Mouse (Mus musculus) heart, postnatal 0 days (tissue): Measurements from ENCODE around the gene Nlrp9b.

Experiments
- CTCF ChIP-seq: IDR thresholded peaks from 2 replicates; pipeline ENCODE4 v1.5.1; 2016; ENCODE audit warnings: antibody characterized with exemption, control low read depth, low read depth
- EP300 ChIP-seq: IDR thresholded peaks from 2 replicates; pipeline ENCODE4 v1.6.1; 2016; ENCODE audit warnings: antibody characterized with exemption, low read depth

DNA sequence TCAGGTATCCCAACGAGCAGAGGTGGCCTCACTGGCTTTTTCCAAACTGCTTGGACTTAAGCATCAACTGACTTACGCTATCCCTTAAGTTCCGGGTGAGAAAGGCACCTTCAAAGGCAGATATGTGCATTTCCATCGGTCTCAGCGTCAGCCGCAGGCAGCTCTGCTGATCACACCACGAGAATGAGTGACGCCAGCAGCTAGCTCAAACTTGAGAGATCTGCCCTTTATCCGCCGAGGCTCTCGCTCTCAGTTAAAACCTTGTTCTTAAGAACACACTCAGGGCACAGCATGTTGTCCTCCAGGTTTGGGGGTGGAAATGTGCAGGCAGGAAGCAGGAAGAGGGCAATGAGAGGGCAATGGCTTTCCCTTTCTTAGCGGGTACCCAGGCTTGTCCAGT is 42.3 kb upstream of the Nlrp9b start:
- TF ChIP-seq CTCF (no peak), EP300 (no peak)
